Mouse (Mus musculus): Measurements from ENCODE around the gene Zfp384.
"Not testable (repeated sequence)": the region's sequence is repeated elsewhere in the genome, so short reads cannot be mapped to it uniquely, and the experiment has no call there.

Zfp384 gene

DNA sequence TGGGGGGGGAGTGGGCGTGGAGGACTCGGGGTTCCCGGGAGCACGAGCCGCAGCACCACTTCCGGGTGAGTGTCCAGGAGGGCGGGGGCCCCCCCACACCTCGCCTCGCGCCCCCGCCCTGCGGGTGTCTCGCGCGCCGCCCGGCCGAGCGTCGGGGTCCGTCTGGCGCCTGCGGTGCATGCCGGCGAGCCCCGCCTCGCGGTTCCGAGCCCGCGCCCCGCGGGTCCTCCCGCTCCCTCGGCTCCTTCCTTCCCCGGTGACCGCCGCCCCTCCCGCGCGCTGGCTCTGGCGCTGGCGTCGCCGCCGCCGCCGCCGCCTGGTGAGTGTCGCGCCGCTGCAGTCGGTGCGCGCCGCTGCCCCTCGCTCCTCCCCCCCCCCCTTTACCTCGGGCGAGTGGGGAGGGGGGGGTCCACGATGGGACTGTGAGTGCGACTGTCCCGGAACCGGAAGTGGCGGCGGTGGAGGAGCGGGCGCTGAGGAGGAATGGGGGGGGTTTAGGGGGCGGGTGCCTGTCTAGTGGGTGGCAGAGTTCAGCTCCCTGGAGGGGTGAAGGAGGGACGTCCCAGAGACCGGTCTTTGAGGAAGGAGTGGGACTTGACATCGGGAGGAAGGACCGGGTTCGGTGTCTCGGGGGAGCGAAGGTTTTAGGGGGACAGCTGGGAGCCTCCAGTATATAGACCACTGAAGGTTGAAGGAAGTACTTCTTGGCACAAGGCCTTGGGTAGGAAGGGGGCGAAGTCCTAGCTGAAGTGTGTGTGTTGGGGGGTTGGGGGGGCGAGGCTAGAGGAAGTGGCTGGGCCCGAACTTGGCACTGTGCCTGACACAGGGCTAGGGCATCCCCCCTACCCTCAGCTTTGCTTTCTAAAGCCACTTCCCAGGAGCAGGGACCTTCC, 482 bp downstream of the Zfp384 start:
- DNase-seq (ENCODE audit: low read depth, low spot score) = peak; percentile 86

DNA sequence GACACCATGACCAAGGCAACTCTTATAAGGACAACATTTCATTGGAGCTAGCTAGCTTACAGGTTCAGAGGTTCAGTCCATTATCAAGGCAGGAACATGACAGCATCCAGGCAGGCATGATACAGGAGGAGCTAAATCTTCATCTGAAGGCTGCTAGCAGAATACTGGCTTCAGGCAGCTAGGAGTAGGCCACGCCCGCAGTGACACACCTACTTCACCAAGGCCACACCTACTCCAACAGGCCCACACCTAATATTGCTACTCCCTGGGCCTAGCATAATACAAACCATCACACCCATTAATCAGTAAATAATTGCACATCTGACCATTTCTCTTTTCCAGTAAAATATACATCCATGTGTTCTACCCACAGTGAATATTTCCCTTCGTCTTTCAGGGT, 8.7 kb downstream of the Zfp384 start:
- DNase-seq (ENCODE audit: low read depth, low spot score) = no peak

GRCm38 (mm10) chr6:125030532-125030931, 21.6 kb downstream of the Zfp384 start:
- peak; percentile 69 for DNase-seq (ENCODE audit: low read depth, low spot score)

DNA sequence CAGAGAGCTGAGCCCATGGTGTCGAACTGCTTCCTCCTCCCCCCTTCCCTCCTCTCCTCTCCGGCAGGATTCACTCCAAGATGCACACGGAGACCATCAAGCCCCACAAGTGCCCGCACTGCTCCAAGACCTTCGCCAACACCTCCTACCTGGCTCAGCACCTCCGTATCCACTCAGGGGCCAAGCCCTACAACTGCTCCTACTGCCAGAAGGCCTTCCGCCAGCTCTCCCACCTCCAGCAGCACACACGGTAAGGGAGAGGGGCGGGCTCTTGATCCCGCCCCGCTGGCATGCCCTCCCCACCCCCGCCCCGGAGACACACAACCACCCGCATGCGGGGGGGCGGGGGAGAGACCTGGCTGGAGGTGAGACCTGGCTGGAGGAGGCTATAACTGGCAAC, 22.7 kb downstream of the Zfp384 start:
- DNase-seq (ENCODE audit: low read depth, low spot score) = no peak

GRCm38 (mm10) chr6:125038666-125039065, 29.7 kb downstream of the Zfp384 start:
- DNase-seq (ENCODE audit: low read depth, low spot score) = no peak

DNA sequence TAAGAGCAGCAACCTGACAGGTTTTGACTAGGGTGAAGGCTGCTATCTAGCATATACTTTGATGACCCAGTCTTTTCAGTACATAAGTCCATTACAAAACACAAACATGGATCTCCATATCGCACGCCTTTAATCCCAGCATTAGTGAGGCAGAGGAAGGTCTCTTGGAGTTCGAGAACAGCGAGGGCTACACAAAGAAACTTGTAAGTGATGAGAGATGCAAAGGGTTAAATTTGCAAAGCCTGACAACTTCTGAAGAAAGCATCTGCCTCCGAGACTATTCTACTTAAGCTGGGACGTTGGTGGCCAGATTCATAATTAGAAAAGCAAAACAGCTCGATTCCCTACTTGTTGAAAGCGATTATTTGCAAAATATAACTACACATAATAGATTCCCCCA, 30.2 kb downstream of the Zfp384 start:
- DNase-seq (ENCODE audit: low read depth, low spot score) = no peak

DNA sequence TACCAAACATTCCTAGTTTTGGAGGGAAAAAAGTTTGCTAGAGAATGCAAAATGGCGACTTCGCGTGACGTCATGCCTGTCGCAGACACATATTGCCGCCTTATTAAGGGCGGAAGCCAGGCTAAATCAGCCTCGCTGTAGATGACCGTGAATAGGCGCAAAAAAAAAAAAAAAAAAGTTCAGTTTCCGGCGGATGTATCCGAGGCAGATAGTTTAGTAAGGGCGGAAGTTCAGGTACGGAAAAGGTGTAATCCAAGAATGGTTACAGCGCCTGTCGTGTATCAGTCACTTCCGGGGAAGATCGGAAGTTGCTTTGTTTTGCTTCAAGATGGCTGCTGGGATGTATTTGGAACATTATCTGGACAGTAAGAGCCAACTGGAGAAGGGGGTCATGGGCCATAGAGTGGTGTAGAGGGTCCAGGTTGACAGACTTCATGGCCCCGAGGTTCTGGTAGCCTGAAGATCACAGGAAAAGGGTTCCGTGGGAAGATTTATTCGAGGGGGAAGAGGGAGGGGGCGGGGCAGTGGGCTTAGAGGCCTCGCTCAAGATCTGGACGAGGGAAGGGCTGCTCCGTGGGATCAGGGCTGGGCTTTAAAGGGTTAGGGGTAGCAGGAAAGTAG, 30.7 kb downstream of the Zfp384 start, which contains the start of gene Ing4:
Ing4 (plus strand) TSS at position 228 of the 621 bp plus-strand sequence.
- DNase-seq (ENCODE audit: low read depth, low spot score) = peak; percentile 97

DNA sequence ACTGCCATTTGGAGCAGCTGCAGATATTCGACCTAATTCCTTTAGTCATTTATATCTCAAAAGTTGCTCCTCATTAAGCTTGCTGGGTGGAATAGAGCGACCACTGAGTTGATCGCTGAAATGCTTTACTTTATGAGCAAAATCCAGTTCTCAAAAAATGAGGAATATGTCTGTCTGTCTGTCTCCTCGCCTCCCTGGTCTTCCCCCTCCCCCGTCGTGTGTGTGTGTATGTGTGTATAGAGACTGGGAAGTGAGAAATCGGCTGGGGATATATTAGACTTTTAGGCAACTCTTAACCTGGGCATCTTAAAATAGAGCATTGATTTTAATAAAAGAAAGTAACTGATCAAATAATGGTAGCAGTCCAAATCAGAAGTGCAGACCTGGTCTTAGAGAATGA, 31.3 kb downstream of the Zfp384 start:
- DNase-seq (ENCODE audit: low read depth, low spot score) = no peak

GRCm38 (mm10) chr6:125041047-125041446, 32.1 kb downstream of the Zfp384 start:
- DNase-seq (ENCODE audit: low read depth, low spot score) = no peak

DNA sequence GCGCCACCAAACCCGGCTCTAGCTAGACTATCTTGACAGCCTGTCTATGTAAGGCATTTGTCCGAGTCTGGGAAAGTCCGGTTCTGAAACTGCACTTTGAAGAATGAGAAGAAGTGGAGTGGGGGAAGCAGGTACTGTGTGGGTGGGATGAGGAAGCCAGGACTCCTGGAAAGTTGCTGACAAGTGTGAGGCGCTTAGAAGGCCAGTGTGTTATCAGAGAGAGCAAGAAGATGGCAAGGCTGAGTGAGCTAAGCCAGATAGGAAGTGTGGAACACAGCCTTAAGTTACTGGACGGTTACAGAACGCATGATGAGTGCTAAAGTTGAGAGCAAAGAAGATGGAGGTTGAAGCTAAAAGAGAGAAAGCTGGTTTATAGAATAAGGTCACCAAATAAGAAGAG, 33.1 kb downstream of the Zfp384 start:
- DNase-seq (ENCODE audit: low read depth, low spot score) = no peak

- DNase-seq (ENCODE audit: low read depth, low spot score) = peak; percentile 85
Observed at GRCm38 (mm10) chr6:125046691-125047090, 37.7 kb downstream of the Zfp384 start.

GRCm38 (mm10) chr6:125049678-125050077, 40.7 kb downstream of the Zfp384 start, which contains the start of gene Acrbp:
TSS of gene Acrbp (plus strand) at chr6:125049689.
- no peak for DNase-seq (ENCODE audit: low read depth, low spot score)

DNA sequence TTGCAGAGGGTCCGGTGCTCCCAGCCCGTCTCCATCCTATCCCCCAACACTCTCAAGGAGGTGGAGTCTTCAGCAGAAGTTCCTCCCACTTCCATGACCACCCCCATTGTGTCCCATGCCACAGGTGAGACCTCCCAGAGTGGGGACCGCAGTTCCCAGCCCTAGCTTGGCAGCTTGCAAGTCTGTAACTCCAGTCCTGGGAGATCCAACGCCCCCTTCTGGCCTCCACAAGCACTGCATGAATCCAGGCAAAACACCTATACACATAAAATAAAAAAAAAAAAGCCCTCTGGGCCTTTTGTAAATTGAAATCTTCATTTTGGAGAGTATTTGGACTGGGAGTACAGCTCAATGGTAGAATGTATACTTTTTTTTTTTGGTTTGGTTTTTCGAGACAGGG, 42.3 kb downstream of the Zfp384 start:
- DNase-seq (ENCODE audit: low read depth, low spot score) = peak; percentile 37

DNA sequence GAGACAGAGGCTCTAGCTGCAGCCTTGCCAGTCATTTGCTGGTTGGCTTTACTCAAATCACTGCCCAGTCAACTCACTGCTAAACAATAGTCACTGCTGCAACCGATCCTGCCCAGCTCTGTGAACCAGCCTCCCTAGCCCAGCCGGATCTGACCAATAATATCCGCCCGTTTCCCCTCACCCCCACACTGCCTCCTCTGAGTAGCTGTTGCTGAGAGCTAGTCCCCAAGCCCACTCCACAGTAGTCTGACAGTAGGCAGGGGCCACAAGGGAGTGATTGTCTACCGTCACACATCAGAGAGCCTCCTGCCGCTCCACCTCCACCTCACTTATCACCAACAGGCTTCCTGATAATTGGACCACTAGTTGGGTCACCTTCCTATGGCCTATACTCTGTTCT, 52.5 kb downstream of the Zfp384 start:
- no peak for DNase-seq (ENCODE audit: low read depth, low spot score)

DNA sequence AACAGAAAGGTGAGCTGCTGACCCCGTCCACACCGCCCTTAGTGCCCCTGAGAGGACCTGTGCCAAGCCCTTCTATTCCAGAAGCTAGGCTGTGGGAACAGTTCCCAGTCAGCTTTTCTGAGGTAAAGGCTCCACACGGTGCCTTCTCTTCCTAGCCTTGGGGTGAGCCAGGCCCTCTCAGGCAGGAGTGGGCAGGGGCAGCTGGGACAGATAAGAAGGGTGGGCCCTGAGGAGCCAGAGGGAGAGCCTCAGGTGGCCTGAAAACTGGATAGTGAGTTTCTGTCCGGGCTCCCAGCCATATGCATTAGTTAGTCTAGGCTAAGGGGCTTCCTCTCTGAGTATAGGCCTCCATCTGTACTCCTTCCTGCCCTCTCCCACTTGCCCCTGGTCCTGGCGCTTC, 53.6 kb downstream of the Zfp384 start:
- no peak for DNase-seq (ENCODE audit: low read depth, low spot score)

DNA sequence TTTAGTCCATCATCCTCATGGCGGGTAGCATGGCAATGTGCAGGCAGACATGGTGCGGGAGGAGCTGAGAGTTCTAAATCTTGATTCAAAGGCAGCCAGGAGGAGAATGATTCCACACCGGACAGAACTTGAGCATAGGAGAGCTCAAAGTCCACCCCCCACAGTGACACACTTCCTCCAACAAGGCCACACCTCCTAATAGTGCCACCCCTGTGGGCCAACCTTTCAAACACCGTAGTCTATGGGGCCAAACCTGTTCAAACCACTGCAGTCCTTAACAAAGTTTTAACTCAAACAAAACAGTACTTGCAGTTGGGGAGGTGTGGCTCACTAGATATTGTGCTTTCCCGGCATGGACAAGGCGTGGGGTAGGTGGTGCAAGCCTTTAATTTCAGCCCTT, 55.0 kb downstream of the Zfp384 start:
- DNase-seq (ENCODE audit: low read depth, low spot score) = no peak

GRCm38 (mm10) chr6:125065223-125065622, 56.3 kb downstream of the Zfp384 start:
- not testable (repeated sequence) for DNase-seq (ENCODE audit: low read depth, low spot score)

DNA sequence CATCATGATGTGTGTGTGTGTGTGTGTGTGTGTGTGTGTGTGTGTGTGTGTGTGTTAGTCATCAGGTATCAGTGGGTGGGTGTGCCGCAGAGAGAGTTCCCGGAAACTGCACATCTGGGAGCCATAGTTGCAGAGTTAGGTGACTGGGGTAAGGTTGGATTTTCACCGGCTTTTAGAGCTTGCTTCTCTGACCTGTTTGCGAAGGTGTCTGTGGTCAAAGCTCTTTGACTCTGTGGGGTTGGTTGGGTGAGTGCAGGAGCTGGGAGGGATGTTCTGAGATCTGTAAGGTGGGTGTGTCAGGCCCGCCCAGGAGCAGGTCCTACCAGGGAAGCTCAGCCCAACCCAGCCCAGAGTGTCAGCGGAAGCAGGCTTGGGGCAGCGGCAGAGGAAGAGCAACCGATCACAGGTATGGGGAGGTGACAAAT, 58.6 kb downstream of the Zfp384 start, which contains the start of gene Lpar5:
Lpar5 (plus strand) TSS at position 350 of the 425 bp plus-strand sequence.
- no peak for DNase-seq (ENCODE audit: low read depth, low spot score)

DNA sequence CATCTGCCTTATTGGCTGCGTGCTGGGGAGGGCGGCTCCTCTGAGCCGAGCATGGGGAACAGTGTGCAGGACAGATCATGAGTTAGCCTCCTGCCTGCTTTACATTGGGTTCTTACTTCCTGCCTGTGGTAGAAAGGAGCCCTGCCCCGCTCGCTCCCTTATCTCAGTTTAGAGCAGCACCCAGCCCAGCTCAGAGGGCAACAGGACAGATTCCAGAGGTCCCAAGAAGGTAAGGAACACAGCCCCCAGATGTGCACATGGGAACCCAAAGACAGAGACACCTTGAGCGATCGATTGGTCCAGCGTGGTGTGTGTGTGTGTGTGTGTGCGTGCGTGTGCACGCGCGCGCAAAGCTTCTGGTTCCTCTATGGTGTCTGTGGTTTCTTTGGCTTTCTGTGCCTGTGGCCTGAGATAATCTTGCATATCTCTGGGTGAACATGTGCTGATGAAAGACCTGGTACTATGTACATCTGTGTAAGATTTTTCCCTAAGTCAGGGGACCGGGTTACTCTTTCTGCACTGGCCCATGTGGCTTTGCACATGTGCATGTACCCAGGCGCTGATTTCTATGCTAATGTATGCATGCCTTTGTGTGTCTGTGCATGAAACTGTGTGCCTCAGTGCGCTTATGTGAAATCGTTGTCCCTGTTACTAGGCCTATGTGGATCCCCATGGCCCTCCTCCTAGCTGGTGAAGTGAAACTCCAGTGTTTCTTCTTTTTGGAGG, 62.4 kb downstream of the Zfp384 start:
- DNase-seq (ENCODE audit: low read depth, low spot score) = no peak

DNA sequence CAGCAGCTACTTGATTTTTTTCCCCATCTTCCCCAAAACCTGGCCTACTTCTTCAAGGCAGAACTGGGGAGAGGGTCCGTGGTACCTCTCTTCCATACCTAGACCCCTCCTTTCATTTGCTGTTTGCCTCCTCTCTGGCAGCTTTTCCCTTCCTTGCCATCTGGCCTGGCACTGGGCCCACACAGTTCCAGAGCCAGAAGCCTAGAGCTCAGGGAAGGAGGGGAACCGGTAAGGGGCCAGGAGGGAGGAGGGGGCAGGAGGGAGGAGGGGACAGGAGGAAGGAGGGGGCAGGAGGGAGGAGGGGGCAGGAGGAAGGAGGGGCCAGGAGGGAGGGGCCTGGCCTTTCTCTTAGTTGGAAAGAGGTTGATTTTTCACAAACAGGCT, 62.9 kb downstream of the Zfp384 start:
- DNase-seq (ENCODE audit: low read depth, low spot score) = no peak

GRCm38 (mm10) chr6:125073825-125074224, 64.9 kb downstream of the Zfp384 start:
- DNase-seq (ENCODE audit: low read depth, low spot score) = no peak

DNA sequence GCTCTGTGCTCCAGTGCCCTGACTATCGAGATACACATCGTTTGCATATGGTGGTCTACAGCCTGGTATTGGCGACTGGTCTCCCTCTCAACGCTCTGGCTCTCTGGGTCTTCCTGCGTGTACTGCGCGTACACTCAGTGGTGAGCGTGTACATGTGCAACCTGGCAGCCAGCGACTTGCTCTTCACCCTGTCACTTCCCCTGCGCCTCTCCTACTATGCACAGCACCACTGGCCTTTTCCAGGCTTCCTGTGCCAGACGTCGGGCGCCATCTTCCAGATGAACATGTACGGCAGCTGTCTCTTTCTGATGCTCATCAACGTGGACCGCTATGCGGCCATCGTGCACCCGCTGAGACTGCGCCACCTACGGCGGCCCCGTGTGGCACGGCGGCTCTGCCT, 72.4 kb downstream of the Zfp384 start:
- no peak for DNase-seq (ENCODE audit: low read depth, low spot score)

All from mesoderm, embryonic 11.5 days (tissue).